Mouse (Mus musculus) inflammation-experienced regulatory T-cells, adult 6 months (primary cell): Measurements from ENCODE around the gene Arhgap19. TPM values are rescaled to one million over a fixed set of nuclear protein-coding genes. Genes with fewer than 3 reads are reported as not detected.
A peak's percentile ranks its signal among the peaks of the same experiment; 100 is the strongest.

Experiments
- ATAC-seq: one replicate; pipeline ENCODE4 v1.8.0; 2017
- polyA plus RNA-seq, 3 experiments: library from polyadenylated mRNA; unstranded; fragments of 100-300 nt; shearing (Covaris generic); gene quantifications; one replicate each; pipeline ENCODE4 v1.2.1; 2017

Gene Arhgap19
- 10 to 100 TPM in 1 of 3 experiments, 1 to 10 TPM in 2; 2.7 to 21.2 (median 2.7) TPM for polyA plus RNA-seq

GRCm38 (mm10) chr19:41801742-41802369, at the start of gene Arhgap19:
TSS of gene Arhgap19 (minus strand) at chr19:41802047.
- peak; percentile 99 for ATAC-seq

- ATAC-seq: no peak
Observed at GRCm38 (mm10) chr19:41850719-41851543, 49.1 kb upstream of the Arhgap19 start.

GRCm38 (mm10) chr19:41850021-41850718, 48.3 kb upstream of the Arhgap19 start:
- no peak for ATAC-seq

- peak; percentile 90 for ATAC-seq
Observed at GRCm38 (mm10) chr19:41847992-41848851, 46.4 kb upstream of the Arhgap19 start, which contains the start of gene Frat2. TSS of gene Frat2 (minus strand) at chr19:41848132.

GRCm38 (mm10) chr19:41847614-41847991, 45.8 kb upstream of the Arhgap19 start:
- ATAC-seq: peak; percentile 46

- ATAC-seq: peak; percentile 2
Observed at GRCm38 (mm10) chr19:41847091-41847581, 45.3 kb upstream of the Arhgap19 start.

- no peak for ATAC-seq
Observed at GRCm38 (mm10) chr19:41846366-41847090, 44.7 kb upstream of the Arhgap19 start.

GRCm38 (mm10) chr19:41844345-41844744, 42.5 kb upstream of the Arhgap19 start:
- ATAC-seq: no peak

- ATAC-seq: no peak
Observed at GRCm38 (mm10) chr19:41842706-41843105, 40.9 kb upstream of the Arhgap19 start.

GRCm38 (mm10) chr19:41842196-41842595, 40.3 kb upstream of the Arhgap19 start:
- ATAC-seq: no peak

- no peak for ATAC-seq
Observed at GRCm38 (mm10) chr19:41841105-41841750, 39.4 kb upstream of the Arhgap19 start.

GRCm38 (mm10) chr19:41839685-41840084, 37.8 kb upstream of the Arhgap19 start:
- ATAC-seq: no peak

GRCm38 (mm10) chr19:41838808-41839207, 37.0 kb upstream of the Arhgap19 start:
- ATAC-seq: no peak

- ATAC-seq: no peak
Observed at GRCm38 (mm10) chr19:41837917-41838261, 36.0 kb upstream of the Arhgap19 start.

GRCm38 (mm10) chr19:41837194-41837916, 35.5 kb upstream of the Arhgap19 start:
- no peak for ATAC-seq

- no peak for ATAC-seq
Observed at GRCm38 (mm10) chr19:41836719-41837118, 34.9 kb upstream of the Arhgap19 start.

GRCm38 (mm10) chr19:41835816-41836215, 34.0 kb upstream of the Arhgap19 start:
- ATAC-seq: no peak

GRCm38 (mm10) chr19:41835407-41835806, 33.6 kb upstream of the Arhgap19 start:
- no peak for ATAC-seq

- ATAC-seq: no peak
Observed at GRCm38 (mm10) chr19:41832501-41833201, 30.8 kb upstream of the Arhgap19 start.
